Mouse (Mus musculus) MEL (cell line): Measurements from ENCODE around the gene Vps13d. TPM values are rescaled to one million over a fixed set of nuclear protein-coding genes. Genes with fewer than 3 reads are reported as not detected.

Source experiments
- DNase-seq: peaks from one replicate; pipeline ENCODE4 v3.0.0; 2011; ENCODE audit warnings: low read depth, low spot score
- H3K27ac ChIP-seq: 2 replicates; pipeline ENCODE4 v1.5.1; 2012; ENCODE audit warnings: low read depth, mild to moderate bottlenecking, control low read depth, low read length, moderate library complexity; ENCODE audit not compliant: control insufficient read depth
- H3K27me3 ChIP-seq, 2 experiments: fragments of 150-350 bp in 1 of 2; sonication (generic) in 1 of 2; 2 replicates each; pipeline ENCODE4 v1.6.1; 2012; ENCODE audit warnings: low read length in 2 of 2, mild to moderate bottlenecking in 2 of 2, improper control_type of control experiment in 1 of 2, moderate library complexity in 1 of 2; ENCODE audit not compliant: insufficient read depth in 2 of 2, control insufficient read depth in 1 of 2
- H3K36me3 ChIP-seq, 2 experiments: 2 replicates each; pipeline ENCODE4 v1.6.1; 2012 to 2014; ENCODE audit warnings: low read length in 2 of 2, improper control_type of control experiment in 1 of 2, inconsistent platforms in 1 of 2, mild to moderate bottlenecking in 1 of 2; ENCODE audit not compliant: insufficient read depth in 2 of 2, control insufficient read depth in 1 of 2
- H3K4me1 ChIP-seq, 2 experiments: fragments of 150-350 bp in 1 of 2; sonication (generic) in 1 of 2; 2 replicates each; pipeline ENCODE4 v1.6.1; 2012; ENCODE audit warnings: low read length in 2 of 2, improper control_type of control experiment in 1 of 2, mild to moderate bottlenecking in 1 of 2; ENCODE audit not compliant: insufficient read depth in 2 of 2, control insufficient read depth in 1 of 2
- H3K4me3 ChIP-seq, 2 experiments: fragments of 150-350 bp in 1 of 2; sonication (generic) in 1 of 2; 2 replicates each; pipeline ENCODE4 v1.5.1; 2012; ENCODE audit warnings: low read depth in 2 of 2, low read length in 2 of 2, mild to moderate bottlenecking in 2 of 2, moderate library complexity in 2 of 2, control low read depth in 1 of 2, improper control_type of control experiment in 1 of 2; ENCODE audit not compliant: control insufficient read depth in 1 of 2, insufficient read depth in 1 of 2
- H3K79me2 ChIP-seq: 2 replicates; pipeline ENCODE4 v1.6.1; 2012; ENCODE audit warnings: mild to moderate bottlenecking, low read length, moderate library complexity; ENCODE audit not compliant: control insufficient read depth, poor library complexity, insufficient read depth
- H3K9ac ChIP-seq: 2 replicates; pipeline ENCODE4 v1.6.1; 2012; ENCODE audit warnings: low read depth, mild to moderate bottlenecking, control low read depth, low read length, moderate library complexity; ENCODE audit not compliant: control insufficient read depth, poor library complexity, severe bottlenecking
- H3K9me3 ChIP-seq: fragments of 150-350 bp; sonication (generic); replicated peaks from 2 replicates; pipeline ENCODE4 v1.6.1; 2012; ENCODE audit warnings: mild to moderate bottlenecking, low read length, improper control_type of control experiment, moderate library complexity; ENCODE audit not compliant: insufficient read depth
- ELF1 ChIP-seq: IDR thresholded peaks from 2 replicates; pipeline ENCODE4 v1.6.1; 2014; ENCODE audit warnings: low read depth, mild to moderate bottlenecking, inconsistent platforms, low read length, improper control_type of control experiment, moderate library complexity
- EP300 ChIP-seq, 2 experiments: IDR thresholded peaks; 2 replicates each; pipeline ENCODE4 v1.6.1; 2011; ENCODE audit warnings: improper control_type of control experiment in 2 of 2, low read length in 2 of 2, low read depth in 1 of 2, mild to moderate bottlenecking in 1 of 2
- ETS1 ChIP-seq: IDR thresholded peaks from 2 replicates; pipeline ENCODE4 v1.6.1; 2012; ENCODE audit warnings: low read depth, mild to moderate bottlenecking, inconsistent platforms, low read length, improper control_type of control experiment, moderate library complexity
- GABPA ChIP-seq: IDR thresholded peaks from 2 replicates; pipeline ENCODE4 v1.6.1; 2012; ENCODE audit warnings: low read depth, mild to moderate bottlenecking, inconsistent platforms, low read length, improper control_type of control experiment, moderate library complexity
- GATA1 ChIP-seq: IDR thresholded peaks from 2 replicates; pipeline ENCODE4 v1.6.1; 2011; ENCODE audit warnings: low read depth, low read length, improper control_type of control experiment
- JUND ChIP-seq: IDR thresholded peaks from 2 replicates; pipeline ENCODE4 v1.6.1; 2011; ENCODE audit warnings: low read depth, mild to moderate bottlenecking, improper control_type of control experiment, low read length
- MAX ChIP-seq: IDR thresholded peaks from 2 replicates; pipeline ENCODE4 v1.6.1; 2011; ENCODE audit warnings: low read length, improper control_type of control experiment
- MXI1 ChIP-seq: IDR thresholded peaks from 2 replicates; pipeline ENCODE4 v1.6.1; 2011; ENCODE audit warnings: mild to moderate bottlenecking, low read depth, low read length, improper control_type of control experiment
- MYB ChIP-seq: IDR thresholded peaks from 2 replicates; pipeline ENCODE4 v1.6.1; 2011; ENCODE audit warnings: mild to moderate bottlenecking, low read depth, low read length, improper control_type of control experiment
- NRF1 ChIP-seq: IDR thresholded peaks from 2 replicates; pipeline ENCODE4 v1.6.1; 2014; ENCODE audit warnings: low read depth, mild to moderate bottlenecking, inconsistent platforms, low read length, improper control_type of control experiment, moderate library complexity; ENCODE audit not compliant: poor library complexity, insufficient read depth, severe bottlenecking
- RAD21 ChIP-seq: IDR thresholded peaks from 2 replicates; pipeline ENCODE4 v1.6.1; 2011; ENCODE audit warnings: mild to moderate bottlenecking, low read depth, low read length, improper control_type of control experiment
- SIN3A ChIP-seq: IDR thresholded peaks from 2 replicates; pipeline ENCODE4 v1.6.1; 2012; ENCODE audit warnings: low read length, improper control_type of control experiment, inconsistent platforms
- SMC3 ChIP-seq: IDR thresholded peaks from 2 replicates; pipeline ENCODE4 v1.6.1; 2011; ENCODE audit warnings: low read depth, low read length, improper control_type of control experiment
- UBTF ChIP-seq: IDR thresholded peaks from 2 replicates; pipeline ENCODE4 v1.6.1; 2012; ENCODE audit warnings: low read depth, mild to moderate bottlenecking, inconsistent platforms, low read length, improper control_type of control experiment, moderate library complexity, borderline replicate concordance; ENCODE audit not compliant: insufficient read depth
- USF1 ChIP-seq: IDR thresholded peaks from 2 replicates; pipeline ENCODE4 v1.6.1; 2014; ENCODE audit warnings: low read depth, mild to moderate bottlenecking, inconsistent platforms, low read length, improper control_type of control experiment, moderate library complexity
- USF2 ChIP-seq, 2 experiments: IDR thresholded peaks; 2 replicates each; pipeline ENCODE4 v1.6.1; 2011 to 2012; ENCODE audit warnings: improper control_type of control experiment in 2 of 2, low read length in 2 of 2, borderline replicate concordance in 1 of 2, inconsistent platforms in 1 of 2, low read depth in 1 of 2, mild to moderate bottlenecking in 1 of 2; ENCODE audit not compliant: insufficient read depth in 1 of 2
- polyA plus RNA-seq, 2 experiments: library from polyadenylated mRNA; stranded (reverse) in 1 of 2; unstranded in 1 of 2; fragments of >175 nt in 1 of 2; fragments of >200 nt in 1 of 2; gene quantifications; 2 replicates each; pipeline versions ENCODE4 v1.2.1 to v1.2.4; 2012; ENCODE audit warnings: low replicate concordance in 2 of 2, low read depth in 1 of 2; ENCODE audit not compliant: insufficient read length in 2 of 2, insufficient read depth in 1 of 2, missing spikeins in 1 of 2
- total RNA-seq: library from RNA; depleted of rRNA; stranded (reverse); fragments of 300-350 nt; gene quantifications from 2 replicates; pipeline ENCODE4 v1.2.3, GENCODE M21; 2012

The Vps13d gene
- total and polyA plus RNA-seq, 3 experiments = 8.9 to 14.5 (median 13.2) TPM

- Histone ChIP-seq H3K4me1 (peaks cover 21 to 30% of the 10 kb centered on the region in 2 experiments), H3K36me3 (peaks cover 0 to 29% of the 10 kb centered on the region in 2 experiments; a peak in 3 of 4 replicates)
- DNase-seq = peak; percentile 31
Measured at GRCm38 (mm10) chr4:144995826-144996225, 199.0 kb downstream of the Vps13d start.

GRCm38 (mm10) chr4:144993047-144993917 lies 201.5 kb downstream of the Vps13d start:
- Histone ChIP-seq H3K4me1 (peaks cover 5 to 9% of the 10 kb centered on the region in 2 experiments), H3K79me2 (no peaks in the 10 kb centered on the region), H3K9me3 (no peaks in the 10 kb centered on the region), H3K36me3 (peaks cover 0 to 7% of the 10 kb centered on the region in 2 experiments; a peak in 3 of 4 replicates), H3K27me3 (no peaks in the 10 kb centered on the region), H3K9ac (no peak overlapping the region), H3K4me3 (no peak overlapping the region), H3K27ac (no peak overlapping the region)
- TF ChIP-seq GABPA (no peak), USF2 (IDR thresholded peaks at IDR 0.05; ENCODE audit: borderline replicate concordance in 1 of 2, insufficient read depth in 1 of 2, low read depth in 1 of 2, low read length in 2 of 2) (no peak), RAD21 (no peak), JUND (no peak), EP300 (IDR thresholded peaks at IDR 0.05; ENCODE audit: low read depth in 1 of 2, low read length in 2 of 2) (no peak), NRF1 (no peak)
- no peak for DNase-seq

More at GRCm38 (mm10) chr4:144995826-144996225, 199.0 kb downstream of the Vps13d start:
- no peak overlapping the region for H3K4me3 ChIP-seq
- no peaks in the 10 kb centered on the region for H3K9me3 ChIP-seq
- H3K27me3 ChIP-seq = no peaks in the 10 kb centered on the region
- H3K79me2 ChIP-seq = no peaks in the 10 kb centered on the region
- H3K27ac ChIP-seq = no peak overlapping the region; the same call in 1 of the 2 replicates
- TF ChIP-seq MYB (no peak), ETS1 (0 out of 2 replicates have a peak, but pooled peaks have one; percentile 36), EP300 (IDR thresholded peaks at IDR 0.05; ENCODE audit: low read depth in 1 of 2, low read length in 2 of 2) (peak in 1 of 2 experiments; percentile 35; a peak in 1 of 4 replicates)
- no peak overlapping the region for H3K9ac ChIP-seq

- no peaks in the 10 kb centered on the region for H3K9me3 ChIP-seq
- no peak overlapping the region for H3K27ac ChIP-seq
- no peak for TF ChIP-seq GATA1
- TF ChIP-seq MAX = no peak
- no peak for TF ChIP-seq SMC3
- TF ChIP-seq SIN3A = no peak
- TF ChIP-seq UBTF = no peak
- no peak for TF ChIP-seq USF1
- TF ChIP-seq MXI1 = no peak
- TF ChIP-seq USF2 (IDR thresholded peaks at IDR 0.05; ENCODE audit: borderline replicate concordance in 1 of 2, insufficient read depth in 1 of 2, low read depth in 1 of 2, low read length in 2 of 2) = no peak
- TF ChIP-seq ELF1 = no peak
- no peaks in the 10 kb centered on the region for H3K27me3 ChIP-seq
- no peak for DNase-seq
- H3K9ac ChIP-seq = no peak overlapping the region
- H3K79me2 ChIP-seq = no peaks in the 10 kb centered on the region
- H3K4me1 ChIP-seq = peaks cover under 1 to 2% of the 10 kb centered on the region in 2 experiments; a peak in 2 of 4 replicates
- H3K4me3 ChIP-seq = no peak overlapping the region
- no peaks in the 10 kb centered on the region; a peak in 1 of 4 replicates for H3K36me3 ChIP-seq
Measured at GRCm38 (mm10) chr4:144992413-144992812, 202.4 kb downstream of the Vps13d start.
